Mouse (Mus musculus): ENCODE data around the gene Cpt1c.

DNA sequence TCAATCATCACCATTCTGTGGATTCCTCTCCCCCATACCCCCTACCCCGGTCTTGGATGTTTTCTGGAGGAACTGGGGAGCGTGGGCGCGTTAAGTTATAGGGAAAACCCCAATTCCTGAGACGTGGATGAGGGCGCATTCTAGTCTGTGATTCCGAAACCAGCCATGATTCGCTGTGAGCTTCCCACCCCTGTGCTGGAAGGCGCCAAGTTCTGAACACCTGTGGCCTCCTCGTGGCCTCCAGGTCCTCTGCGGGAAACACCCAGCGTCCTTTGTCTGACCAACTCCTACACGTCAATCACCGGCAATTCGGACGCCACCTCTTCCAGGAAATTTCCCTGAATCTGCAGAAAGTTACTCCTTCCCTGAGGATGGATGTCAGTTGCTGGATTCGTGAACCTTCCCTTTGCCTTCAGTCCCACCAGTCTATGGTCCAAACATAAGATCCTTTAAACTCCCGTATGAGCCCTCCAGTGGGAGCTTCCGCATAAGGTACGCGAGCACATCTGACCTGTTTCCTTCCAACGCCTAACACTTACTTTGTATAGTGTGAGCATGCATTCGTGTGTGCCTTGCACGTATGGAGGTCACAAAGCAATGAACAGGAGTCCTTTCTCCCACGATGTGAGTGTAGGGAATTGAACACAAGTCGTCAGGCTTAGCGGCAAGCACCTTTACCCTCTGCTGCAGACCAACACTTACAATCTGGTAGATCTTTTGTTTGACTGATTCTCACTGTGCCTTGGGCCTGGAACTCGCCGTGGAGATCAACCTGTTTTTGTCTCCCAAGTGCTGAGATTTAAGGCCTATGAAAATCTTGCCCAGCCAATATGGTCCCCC is 12.4 kb upstream of the Cpt1c start:
- TF ChIP-seq POLR2A (IDR thresholded peaks at IDR 0.05; ENCODE audit: low read depth, low read length): no peak
- TF ChIP-seq CTCF (conservative IDR thresholded peaks at IDR 0.05; ENCODE audit: insufficient read depth, insufficient read length, low read depth, low read length): no peak
